Mouse (Mus musculus): Measurements from ENCODE around the gene Pigk. TPM values are rescaled to one million over a fixed set of nuclear protein-coding genes. Genes with fewer than 3 reads are reported as not detected.

Pigk gene
- total RNA-seq, 2 experiments from 2014 or later = 44.1 to 45.0 TPM

GRCm38 (mm10) chr3:152917579-152917978 is 203.7 kb downstream of the Pigk start:
- DNase-seq (ENCODE audit: low spot score in 2 of 2) = no peak
- intact Hi-C loops (cut with DNase I) = no loop called here

- DNase-seq (ENCODE audit: low spot score in 2 of 2) = no peak
- intact Hi-C loops (cut with DNase I) = no loop called here
Observed at GRCm38 (mm10) chr3:152919101-152919500, 205.2 kb downstream of the Pigk start.

- intact Hi-C loops (cut with DNase I) = no loop called here
- DNase-seq (ENCODE audit: low spot score in 2 of 2) = no peak
Observed at GRCm38 (mm10) chr3:152920365-152920764, 206.5 kb downstream of the Pigk start.

GRCm38 (mm10) chr3:152923530-152923929 is 209.6 kb downstream of the Pigk start:
- no peak for DNase-seq (ENCODE audit: low spot score in 2 of 2)
- intact Hi-C loops (cut with DNase I) = no loop called here

GRCm38 (mm10) chr3:152925364-152925763 is 211.5 kb downstream of the Pigk start:
- intact Hi-C loops (cut with DNase I) = no loop called here
- no peak for DNase-seq (ENCODE audit: low spot score in 2 of 2)

- no peak for DNase-seq (ENCODE audit: low spot score in 2 of 2)
- intact Hi-C loops (cut with DNase I) = no loop called here
Observed at GRCm38 (mm10) chr3:152926166-152926565, 212.3 kb downstream of the Pigk start.

- DNase-seq (ENCODE audit: low spot score in 2 of 2) = peak in 1 of 2 experiments; percentile 23
- intact Hi-C loops (cut with DNase I) = no loop called here
Observed at GRCm38 (mm10) chr3:152928287-152928975, 214.5 kb downstream of the Pigk start.

GRCm38 (mm10) chr3:152929256-152929787 is 215.4 kb downstream of the Pigk start:
- intact Hi-C loops (cut with DNase I) = no loop called here
- DNase-seq (ENCODE audit: low spot score in 2 of 2) = no peak

GRCm38 (mm10) chr3:152929788-152930281 is 215.9 kb downstream of the Pigk start:
- intact Hi-C loops (cut with DNase I) = no loop called here
- no peak for DNase-seq (ENCODE audit: low spot score in 2 of 2)

- DNase-seq (ENCODE audit: low spot score in 2 of 2) = no peak
- intact Hi-C loops (cut with DNase I) = no loop called here
Observed at GRCm38 (mm10) chr3:152931354-152931753, 217.5 kb downstream of the Pigk start.

GRCm38 (mm10) chr3:152932096-152932495 is 218.2 kb downstream of the Pigk start:
- no peak for DNase-seq (ENCODE audit: low spot score in 2 of 2)

GRCm38 (mm10) chr3:152932544-152932943 is 218.6 kb downstream of the Pigk start:
- no peak for DNase-seq (ENCODE audit: low spot score in 2 of 2)

More at GRCm38 (mm10) chr3:152932096-152932495, 218.2 kb downstream of the Pigk start:
- intact Hi-C loops (cut with DNase I) = no loop called here

GRCm38 (mm10) chr3:152933737-152934136 is 219.8 kb downstream of the Pigk start:
- intact Hi-C loops (cut with DNase I) = no loop called here
- no peak for DNase-seq (ENCODE audit: low spot score in 2 of 2)

More at GRCm38 (mm10) chr3:152932544-152932943, 218.6 kb downstream of the Pigk start:
- intact Hi-C loops (cut with DNase I) = no loop called here

GRCm38 (mm10) chr3:152936313-152936712 is 222.4 kb downstream of the Pigk start:
- intact Hi-C loops (cut with DNase I) = no loop called here
- no peak for DNase-seq (ENCODE audit: low spot score in 2 of 2)

- DNase-seq (ENCODE audit: low spot score in 2 of 2) = no peak
- intact Hi-C loops (cut with DNase I) = no loop called here
Observed at GRCm38 (mm10) chr3:152941671-152942070, 227.8 kb downstream of the Pigk start.

- intact Hi-C loops (cut with DNase I) = no loop called here
- DNase-seq (ENCODE audit: low spot score in 2 of 2) = no peak
Observed at GRCm38 (mm10) chr3:152942985-152943384, 229.1 kb downstream of the Pigk start.

GRCm38 (mm10) chr3:152944766-152945165 is 230.9 kb downstream of the Pigk start:
- peak in 1 of 2 experiments; percentile 19 for DNase-seq (ENCODE audit: low spot score in 2 of 2)
- intact Hi-C loops (cut with DNase I) = no loop called here

- intact Hi-C loops (cut with DNase I) = no loop called here
- no peak for DNase-seq (ENCODE audit: low spot score in 2 of 2)
Observed at GRCm38 (mm10) chr3:152947031-152947640, 233.2 kb downstream of the Pigk start.

- intact Hi-C loops (cut with DNase I) = no loop called here
- DNase-seq (ENCODE audit: low spot score in 2 of 2) = no peak
Observed at GRCm38 (mm10) chr3:152948556-152948955, 234.7 kb downstream of the Pigk start.

GRCm38 (mm10) chr3:152949233-152949777 is 235.4 kb downstream of the Pigk start:
- no peak for DNase-seq (ENCODE audit: low spot score in 2 of 2)
- intact Hi-C loops (cut with DNase I) = no loop called here

All from left cerebral cortex, postnatal 14 days (tissue).